Mouse (Mus musculus) adrenal gland, postnatal 36 days (tissue): ENCODE results near the gene Psmb7. TPM values are rescaled to one million over a fixed set of nuclear protein-coding genes. Genes with fewer than 3 reads are reported as not detected.

Source experiments
- DNase-seq, 2 experiments: peaks; one replicate each; pipeline ENCODE4 v3.0.0; 2021; ENCODE audit warnings: mixed read lengths in 1 of 2
- total RNA-seq, 2 experiments: library from RNA; stranded (reverse); gene quantifications; 2 replicates each; pipeline ENCODE4 v1.2.3; 2021

Gene Psmb7
- total RNA-seq, 2 experiments from 2014 or later = 294 to 327 TPM

GRCm38 (mm10) chr2:38591751-38592459 is 52.0 kb downstream of the Psmb7 start:
- DNase-seq = peak in 1 of 2 experiments; percentile 21

- DNase-seq = no peak
These were observed 57.2 kb downstream of the Psmb7 start for GRCm38 (mm10) chr2:38586733-38587132.

- no peak for DNase-seq
These were observed 58.5 kb downstream of the Psmb7 start for GRCm38 (mm10) chr2:38585379-38585736.

GRCm38 (mm10) chr2:38584514-38585378 is 59.1 kb downstream of the Psmb7 start:
- no peak for DNase-seq

GRCm38 (mm10) chr2:38583982-38584381 is 59.9 kb downstream of the Psmb7 start:
- DNase-seq = no peak

GRCm38 (mm10) chr2:38579528-38579927 is 64.4 kb downstream of the Psmb7 start:
- DNase-seq = no peak

- DNase-seq = no peak
These were observed 65.0 kb downstream of the Psmb7 start for GRCm38 (mm10) chr2:38578602-38579521.

- DNase-seq = no peak
These were observed 69.2 kb downstream of the Psmb7 start for GRCm38 (mm10) chr2:38574697-38575096.

- no peak for DNase-seq
These were observed 71.8 kb downstream of the Psmb7 start for GRCm38 (mm10) chr2:38571971-38572601.

GRCm38 (mm10) chr2:38562596-38562995 is 81.3 kb downstream of the Psmb7 start:
- no peak for DNase-seq

- no peak for DNase-seq
These were observed 83.3 kb downstream of the Psmb7 start for GRCm38 (mm10) chr2:38560296-38561227.

GRCm38 (mm10) chr2:38556721-38557120 is 87.2 kb downstream of the Psmb7 start:
- DNase-seq = no peak

- no peak for DNase-seq
These were observed 88.2 kb downstream of the Psmb7 start for GRCm38 (mm10) chr2:38555659-38556058.

GRCm38 (mm10) chr2:38554226-38554995 is 89.5 kb downstream of the Psmb7 start:
- DNase-seq = no peak

- no peak for DNase-seq
These were observed 91.9 kb downstream of the Psmb7 start for GRCm38 (mm10) chr2:38552004-38552443.

- no peak for DNase-seq
These were observed 95.9 kb downstream of the Psmb7 start for GRCm38 (mm10) chr2:38547793-38548517.

GRCm38 (mm10) chr2:38546748-38547147 is 97.1 kb downstream of the Psmb7 start:
- DNase-seq = no peak

- DNase-seq = peak; percentile 86 to 89
These were observed 97.7 kb downstream of the Psmb7 start for GRCm38 (mm10) chr2:38546222-38546621.

GRCm38 (mm10) chr2:38545706-38546105 is 98.2 kb downstream of the Psmb7 start:
- no peak for DNase-seq
